Mouse (Mus musculus) myocyte (in vitro differentiated cells): ENCODE measurements at regions not wholly inside any gene's neighbourhood (a gene's known extent, or its start where the extent isn't known, plus 50 kb on each side); places are given as distances from the start of the nearest gene placed in this dataset.

Experiments
- H3K27me3 ChIP-seq: one replicate; pipeline ENCODE4 v1.6.1; 2011; ENCODE audit not compliant: control insufficient read depth, insufficient read depth, insufficient read length
- H3K36me3 ChIP-seq: one replicate; pipeline ENCODE4 v1.6.1; 2011; ENCODE audit not compliant: control insufficient read depth, insufficient read depth
- H3K4me2 ChIP-seq: one replicate; pipeline ENCODE4 v1.6.1; 2011; ENCODE audit warnings: low read depth, control low read depth
- H3K4me3 ChIP-seq: one replicate; pipeline ENCODE4 v1.5.1; 2011; ENCODE audit warnings: mild to moderate bottlenecking, control low read depth, moderate library complexity
- H3K79me2 ChIP-seq: one replicate; pipeline ENCODE4 v1.6.1; 2011; ENCODE audit not compliant: control insufficient read depth, insufficient read depth
- H3ac ChIP-seq: one replicate; pipeline ENCODE4 v1.6.1; 2011; ENCODE audit not compliant: control insufficient read depth, insufficient read length
- CEBPB ChIP-seq: IDR thresholded peaks from 2 replicates; pipeline ENCODE4 v1.6.1; 2011; ENCODE audit warnings: mild to moderate bottlenecking, moderate library complexity; ENCODE audit not compliant: poor library complexity, insufficient read depth, severe bottlenecking
- E2F4 ChIP-seq: IDR thresholded peaks from one replicate; pipeline ENCODE4 v1.6.1; 2011; ENCODE audit warnings: mild to moderate bottlenecking, control low read depth, moderate library complexity; ENCODE audit not compliant: insufficient read depth
- MAX ChIP-seq: IDR thresholded peaks from one replicate; pipeline ENCODE4 v1.6.1; 2011; ENCODE audit warnings: low read depth, mild to moderate bottlenecking, control low read depth
- MYOD1 ChIP-seq, 3 experiments: IDR thresholded peaks; one replicate each; pipeline ENCODE4 v1.6.1; 2011; ENCODE audit warnings: control low read depth in 2 of 3, low read depth in 2 of 3, mild to moderate bottlenecking in 2 of 3, moderate library complexity in 1 of 3; ENCODE audit not compliant: insufficient read length in 2 of 3, control insufficient read depth in 1 of 3
- MYOG ChIP-seq, 3 experiments: IDR thresholded peaks; one replicate each; pipeline ENCODE4 v1.6.1; 2011; ENCODE audit warnings: control low read depth in 2 of 3, low read depth in 2 of 3, mild to moderate bottlenecking in 2 of 3; ENCODE audit not compliant: insufficient read length in 2 of 3, control insufficient read depth in 1 of 3, insufficient read depth in 1 of 3
- POLR2A ChIP-seq: IDR thresholded peaks from one replicate; pipeline ENCODE4 v1.6.1; 2011; ENCODE audit warnings: low read depth, mild to moderate bottlenecking, control low read depth, moderate library complexity; ENCODE audit not compliant: insufficient read length
- POLR2AphosphoS2 ChIP-seq: IDR thresholded peaks from one replicate; pipeline ENCODE4 v1.6.1; 2011; ENCODE audit warnings: low read depth, control low read depth; ENCODE audit not compliant: insufficient read length
- REST ChIP-seq: IDR thresholded peaks from one replicate; pipeline ENCODE4 v1.6.1; 2011; ENCODE audit warnings: mild to moderate bottlenecking, control low read depth, moderate library complexity; ENCODE audit not compliant: insufficient read depth, insufficient read length
- SRF ChIP-seq: IDR thresholded peaks from one replicate; pipeline ENCODE4 v1.6.1; 2011; ENCODE audit warnings: low read depth; ENCODE audit not compliant: control insufficient read depth, insufficient read length
- TCF12 ChIP-seq: IDR thresholded peaks from one replicate; pipeline ENCODE4 v1.6.1; 2011; ENCODE audit warnings: mild to moderate bottlenecking, control low read depth; ENCODE audit not compliant: poor library complexity, insufficient read depth, severe bottlenecking
- TCF3 ChIP-seq: IDR thresholded peaks from one replicate; pipeline ENCODE4 v1.6.1; 2011; ENCODE audit warnings: low read depth, control low read depth; ENCODE audit not compliant: insufficient read length
- USF1 ChIP-seq: IDR thresholded peaks from one replicate; pipeline ENCODE4 v1.6.1; 2011; ENCODE audit warnings: low read depth, mild to moderate bottlenecking, control low read depth, moderate library complexity

GRCm38 (mm10) chr13:102482451-102482850 is 210.9 kb upstream of the Cd180 start:
- no peak for TF ChIP-seq TCF3
- H3K27me3 ChIP-seq, result no peaks in the 10 kb centered on the region
- no peaks in the 10 kb centered on the region for H3K79me2 ChIP-seq
- no peak overlapping the region for H3K4me2 ChIP-seq
- H3K36me3 ChIP-seq, result no peaks in the 10 kb centered on the region
- H3K4me3 ChIP-seq, result no peak overlapping the region
- H3ac ChIP-seq, result no peak overlapping the region

GRCm38 (mm10) chr13:102487416-102488097 is 205.8 kb upstream of the Cd180 start:
- Histone ChIP-seq H3K79me2 (no peaks in the 10 kb centered on the region), H3K36me3 (no peaks in the 10 kb centered on the region), H3ac (no peak overlapping the region), H3K27me3 (no peaks in the 10 kb centered on the region), H3K4me2 (no peak overlapping the region), H3K4me3 (no peak overlapping the region)
- TF ChIP-seq POLR2AphosphoS2 (no peak), MAX (no peak), POLR2A (no peak), E2F4 (no peak), USF1 (no peak), MYOD1 (IDR thresholded peaks at IDR 0.05; ENCODE audit: control insufficient read depth in 1 of 3, insufficient read length in 2 of 3, low read depth in 2 of 3) (no peak), SRF (no peak), REST (no peak), MYOG (IDR thresholded peaks at IDR 0.05; ENCODE audit: control insufficient read depth in 1 of 3, insufficient read depth in 1 of 3, insufficient read length in 2 of 3, low read depth in 2 of 3) (no peak), TCF3 (no peak), CEBPB (no peak), TCF12 (no peak)

GRCm38 (mm10) chr13:102491370-102491769 is 202.0 kb upstream of the Cd180 start:
- Histone ChIP-seq H3K36me3 (no peaks in the 10 kb centered on the region), H3K79me2 (no peaks in the 10 kb centered on the region), H3ac (no peak overlapping the region), H3K4me3 (no peak overlapping the region), H3K4me2 (no peak overlapping the region), H3K27me3 (no peaks in the 10 kb centered on the region)
- TF ChIP-seq SRF, result no peak
- TF ChIP-seq MYOG (IDR thresholded peaks at IDR 0.05; ENCODE audit: control insufficient read depth in 1 of 3, insufficient read depth in 1 of 3, insufficient read length in 2 of 3, low read depth in 2 of 3), result no peak
- no peak for TF ChIP-seq E2F4
- TF ChIP-seq POLR2AphosphoS2, result no peak
- TF ChIP-seq POLR2A, result no peak
- TF ChIP-seq TCF12, result no peak
- no peak for TF ChIP-seq TCF3
- TF ChIP-seq REST, result no peak
- TF ChIP-seq USF1, result no peak
- no peak for TF ChIP-seq MAX
- no peak for TF ChIP-seq CEBPB

- Histone ChIP-seq H3K27me3 (no peaks in the 10 kb centered on the region), H3K4me3 (no peak overlapping the region), H3K36me3 (no peaks in the 10 kb centered on the region), H3ac (no peak overlapping the region), H3K4me2 (no peak overlapping the region), H3K79me2 (no peaks in the 10 kb centered on the region)
- TF ChIP-seq MAX (no peak), CEBPB (no peak), MYOG (IDR thresholded peaks at IDR 0.05; ENCODE audit: control insufficient read depth in 1 of 3, insufficient read depth in 1 of 3, insufficient read length in 2 of 3, low read depth in 2 of 3) (no peak), USF1 (no peak), MYOD1 (IDR thresholded peaks at IDR 0.05; ENCODE audit: control insufficient read depth in 1 of 3, insufficient read length in 2 of 3, low read depth in 2 of 3) (no peak), SRF (no peak), TCF3 (no peak), TCF12 (no peak)
These were observed 189.0 kb upstream of the Cd180 start for GRCm38 (mm10) chr13:102504157-102504947.

GRCm38 (mm10) chr13:102507226-102507625 is 186.1 kb upstream of the Cd180 start:
- no peak overlapping the region for H3ac ChIP-seq
- H3K79me2 ChIP-seq, result no peaks in the 10 kb centered on the region
- H3K4me3 ChIP-seq, result no peak overlapping the region
- no peaks in the 10 kb centered on the region for H3K36me3 ChIP-seq
- H3K4me2 ChIP-seq, result no peak overlapping the region
- no peak for TF ChIP-seq TCF12
- no peak for TF ChIP-seq POLR2AphosphoS2
- TF ChIP-seq TCF3, result no peak
- no peak for TF ChIP-seq MYOG (IDR thresholded peaks at IDR 0.05; ENCODE audit: control insufficient read depth in 1 of 3, insufficient read depth in 1 of 3, insufficient read length in 2 of 3, low read depth in 2 of 3)
- no peak for TF ChIP-seq MAX
- no peak for TF ChIP-seq CEBPB
- no peak for TF ChIP-seq MYOD1 (IDR thresholded peaks at IDR 0.05; ENCODE audit: control insufficient read depth in 1 of 3, insufficient read length in 2 of 3, low read depth in 2 of 3)
- TF ChIP-seq SRF, result no peak
- no peak for TF ChIP-seq REST
- no peak for TF ChIP-seq POLR2A
- TF ChIP-seq E2F4, result no peak
- TF ChIP-seq USF1, result no peak
- no peaks in the 10 kb centered on the region for H3K27me3 ChIP-seq
